Mouse (Mus musculus) testis, adult 2 months (tissue): ENCODE measurements at regions not wholly inside any gene's neighbourhood (a gene's known extent, or its start where the extent isn't known, plus 50 kb on each side); places are given as distances from the start of the nearest gene placed in this dataset.

Experiments
- CTCF ChIP-seq: fragments of 200-500 bp; IDR thresholded peaks from 2 replicates; pipeline ENCODE4 v1.5.1; 2012; ENCODE audit warnings: low read depth, mild to moderate bottlenecking, inconsistent platforms, low read length, moderate library complexity; ENCODE audit not compliant: control insufficient read depth, insufficient read depth, insufficient replicate concordance
- POLR2A ChIP-seq: fragments of 200-500 bp; IDR thresholded peaks from 2 replicates; pipeline ENCODE4 v1.6.1; 2012; ENCODE audit warnings: low read depth, mild to moderate bottlenecking, inconsistent platforms, low read length, moderate library complexity; ENCODE audit not compliant: control insufficient read depth

DNA sequence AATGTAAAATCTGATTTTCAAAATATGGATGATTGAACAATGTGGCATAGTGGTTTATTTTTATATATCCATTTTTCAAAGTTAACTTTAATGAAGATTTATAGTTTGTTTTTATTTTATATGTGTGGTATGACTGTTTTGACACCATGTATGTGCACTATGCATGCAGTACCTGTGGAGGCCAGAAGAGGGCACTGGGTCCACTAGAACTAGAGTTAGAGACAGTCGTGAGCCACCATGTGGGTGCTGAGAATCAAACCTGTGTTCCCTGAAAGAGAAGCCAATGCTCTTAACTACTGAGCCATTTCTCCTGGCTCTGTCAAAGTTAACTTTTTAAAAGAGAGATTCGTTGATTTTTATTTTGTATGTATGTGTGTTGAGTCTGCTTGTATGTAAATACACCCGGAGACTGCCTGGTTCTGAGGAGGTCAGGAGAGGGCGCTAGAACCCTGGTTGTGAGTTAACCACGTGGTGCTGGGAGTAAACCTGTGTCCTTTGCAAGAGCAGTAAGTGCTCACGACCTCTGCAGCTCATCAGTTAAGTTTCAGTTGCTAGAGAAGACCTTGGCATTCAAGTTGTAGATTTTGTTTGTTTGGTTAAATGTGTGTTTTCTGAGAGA lies 266.3 kb upstream of the Nr5a2 start:
- TF ChIP-seq CTCF: peak; percentile 56; the same call in 1 of the 2 replicates
- TF ChIP-seq POLR2A: no peak
